Mouse (Mus musculus) forebrain, postnatal 0 days (tissue): ENCODE data around the gene Olfr283. TPM values are rescaled to one million over a fixed set of nuclear protein-coding genes. Genes with fewer than 3 reads are reported as not detected.
A peak's percentile ranks its signal among the peaks of the same experiment; 100 is the strongest.

Source experiments
- ATAC-seq: fragments of 200-750 bp; cut with Nextera tagmentation; 2 replicates; pipeline ENCODE4 v1.8.0; 2017; ENCODE audit warnings: mild to moderate bottlenecking, moderate library complexity
- DNase-seq: peaks from one replicate; pipeline ENCODE4 v3.0.0-alpha.2; 2015
- H3K27ac ChIP-seq: fragments of 300-500 bp; sonication (generic); 2 replicates; pipeline ENCODE4 v1.5.1; 2014; ENCODE audit warnings: low read depth, mild to moderate bottlenecking, antibody characterized with exemption, low read length, moderate library complexity, mixed read lengths
- H3K27me3 ChIP-seq: fragments of 300-500 bp; sonication (generic); 2 replicates; pipeline ENCODE4 v1.6.1; 2014; ENCODE audit warnings: mild to moderate bottlenecking, low read length, mixed read lengths; ENCODE audit not compliant: insufficient read depth
- H3K36me3 ChIP-seq: fragments of 300-500 bp; sonication (generic); 2 replicates; pipeline ENCODE4 v1.6.1; 2014; ENCODE audit warnings: mild to moderate bottlenecking, moderate library complexity; ENCODE audit not compliant: insufficient read depth
- H3K4me1 ChIP-seq: fragments of 300-500 bp; sonication (generic); 2 replicates; pipeline ENCODE4 v1.6.1; 2014; ENCODE audit warnings: antibody characterized with exemption; ENCODE audit not compliant: insufficient read depth
- H3K4me2 ChIP-seq: fragments of 300-500 bp; sonication (generic); 2 replicates; pipeline ENCODE4 v1.6.1; 2014; ENCODE audit warnings: low read depth, mild to moderate bottlenecking, moderate library complexity
- H3K4me3 ChIP-seq: fragments of 300-500 bp; sonication (generic); 2 replicates; pipeline ENCODE4 v1.5.1; 2014; ENCODE audit warnings: low read depth, low read length, mixed read lengths
- H3K9ac ChIP-seq: fragments of 300-500 bp; sonication (generic); 2 replicates; pipeline ENCODE4 v1.6.1; 2014; ENCODE audit warnings: mild to moderate bottlenecking
- H3K9me3 ChIP-seq: fragments of 300-500 bp; sonication (generic); 2 replicates; pipeline ENCODE4 v1.6.1; 2016; ENCODE audit warnings: low read length
- CTCF ChIP-seq: sonication (generic); IDR thresholded peaks from 2 replicates; pipeline ENCODE4 v1.5.1; 2016; ENCODE audit warnings: antibody characterized with exemption, control low read depth, low read depth
- WGBS: fragments of 180-500 bp; shearing (Covaris S2); extraction: QIAGEN DNeasy Blood & Tissue Kit; methylation state at CpG from one replicate; pipeline ENCODE4 v1.1.7; 2014; 5-methylcytosine and 5-hydroxymethylcytosine counted together
- polyA plus RNA-seq: library from polyadenylated mRNA; unstranded; fragments of >200 nt; fragmentation: Nextera tagmentation; extraction: Ambion mirVana; gene quantifications from 2 replicates; pipeline ENCODE4 v1.2.1, GENCODE M21; 2015
- total RNA-seq: library from RNA; depleted of rRNA; stranded (reverse); fragments of >200 nt; gene quantifications from 2 replicates; pipeline ENCODE4 v1.2.3, GENCODE M21; 2014; rRNA removed

Olfr283 gene
- total and polyA plus RNA-seq, 2 experiments from 2014 or later = not detected

- no peaks in the 10 kb centered on the region for H3K36me3 ChIP-seq
- no peaks in the 10 kb centered on the region for H3K4me1 ChIP-seq
- no peak overlapping the region for H3K4me3 ChIP-seq
- no peaks in the 10 kb centered on the region for H3K9me3 ChIP-seq
- no peak for TF ChIP-seq CTCF
- no peak overlapping the region for H3K9ac ChIP-seq
- 66% methylated on average over 10 of the region's 10 CpGs for WGBS
- ATAC-seq (no peak), DNase-seq (no peak)
- no peak overlapping the region for H3K27ac ChIP-seq
- no peak overlapping the region for H3K4me2 ChIP-seq
- no peaks in the 10 kb centered on the region for H3K27me3 ChIP-seq
These were observed 10.5 kb upstream of the Olfr283 start for GRCm38 (mm10) chr15:98391081-98391902.

- Histone ChIP-seq H3K9me3 (no peaks in the 10 kb centered on the region), H3K4me1 (no peaks in the 10 kb centered on the region), H3K9ac (no peak overlapping the region), H3K4me3 (no peak overlapping the region), H3K27me3 (no peaks in the 10 kb centered on the region), H3K36me3 (no peaks in the 10 kb centered on the region), H3K4me2 (no peak overlapping the region), H3K27ac (no peak overlapping the region)
- peak; percentile 60 for ATAC-seq
- TF ChIP-seq CTCF = peak; percentile 94
- peak; percentile 85 for DNase-seq
- 29% methylated on average over 7 of the region's 7 CpGs for WGBS
These were observed 9.1 kb upstream of the Olfr283 start for GRCm38 (mm10) chr15:98389796-98390195.

GRCm38 (mm10) chr15:98387621-98388020 lies 6.9 kb upstream of the Olfr283 start:
- Histone ChIP-seq H3K4me1 (no peaks in the 10 kb centered on the region), H3K9ac (no peak overlapping the region), H3K4me2 (no peak overlapping the region), H3K27me3 (no peaks in the 10 kb centered on the region), H3K4me3 (no peak overlapping the region), H3K36me3 (no peaks in the 10 kb centered on the region), H3K27ac (no peak overlapping the region), H3K9me3 (no peaks in the 10 kb centered on the region)
- 77% methylated on average over 2 of the region's 2 CpGs for WGBS
- TF ChIP-seq CTCF = no peak
- DNase-seq (no peak), ATAC-seq (no peak)

DNA sequence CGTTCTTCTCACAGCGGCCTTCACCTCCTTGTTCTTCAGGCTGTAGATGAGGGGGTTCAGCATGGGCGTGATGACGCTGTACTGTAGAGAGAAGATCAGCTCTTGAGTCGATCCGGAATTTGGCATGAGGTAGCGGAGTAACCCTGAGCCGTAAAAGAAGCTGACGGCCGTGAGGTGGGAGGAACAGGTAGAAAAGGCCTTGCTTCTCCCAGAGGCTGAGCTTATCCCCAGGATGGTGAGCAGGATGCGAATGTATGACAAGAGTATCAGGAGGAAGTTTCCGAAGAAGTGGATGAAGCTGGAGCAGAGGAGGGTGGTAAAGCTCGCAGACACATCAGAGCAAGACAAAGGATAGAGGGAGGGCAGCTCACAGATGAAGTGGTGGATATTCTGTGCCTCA lies 2.5 kb downstream of the Olfr283 start:
- Histone ChIP-seq H3K36me3 (no peaks in the 10 kb centered on the region), H3K9me3 (no peaks in the 10 kb centered on the region), H3K4me2 (no peak overlapping the region), H3K27me3 (no peaks in the 10 kb centered on the region), H3K4me3 (no peak overlapping the region), H3K4me1 (no peaks in the 10 kb centered on the region), H3K27ac (no peak overlapping the region), H3K9ac (no peak overlapping the region)
- WGBS = 95% methylated on average over 13 of the region's 13 CpGs
- DNase-seq (no peak), ATAC-seq (no peak)
- no peak for TF ChIP-seq CTCF

DNA sequence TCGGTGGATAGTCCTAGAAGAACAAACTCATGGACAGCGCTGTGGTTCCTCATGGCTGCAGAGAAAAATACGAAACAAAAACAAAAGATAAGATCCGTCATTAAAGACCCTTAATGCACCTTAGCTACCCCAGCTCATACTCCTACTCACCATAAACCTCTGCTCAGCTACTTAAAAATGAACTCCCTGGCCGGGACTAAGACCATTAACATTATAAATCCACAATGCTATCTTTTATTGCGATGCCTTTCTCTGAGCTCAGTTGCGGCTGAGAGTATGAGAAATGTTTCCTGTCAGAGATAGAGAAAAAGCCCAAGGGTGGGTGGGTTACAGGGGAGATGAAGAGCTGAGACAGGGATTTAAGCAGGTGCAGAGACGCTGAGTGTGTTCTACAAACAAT lies 39.9 kb downstream of the Olfr283 start, which contains the start of gene Olfr284:
Olfr284 (minus strand) TSS at position 101 of the 400 bp plus-strand sequence.
- H3K4me3 ChIP-seq = no peak within 1 kb of the TSS
- H3K27ac ChIP-seq = no peak within 1 kb of the TSS
- no peak for DNase-seq
- no peak within 1 kb of the TSS for H3K9ac ChIP-seq
- no peaks in the 10 kb centered on the region for H3K36me3 ChIP-seq
- no peaks in the 10 kb centered on the region for H3K4me1 ChIP-seq
- no peak for ATAC-seq
- TF ChIP-seq CTCF = no peak
- H3K9me3 ChIP-seq = no peaks in the 10 kb centered on the region
- 86% methylated on average over 8 of the region's 8 CpGs for WGBS
- H3K27me3 ChIP-seq = no peaks in the 10 kb centered on the region
- H3K4me2 ChIP-seq = no peak within 1 kb of the TSS

Other genes with a start within 250 kb of the Olfr283 start
- gene Asb8, start 215.3 kb downstream of the Olfr283 start, total RNA-seq = 46.3 and 56.9 TPM in 2 replicates
- 36.5 and 46.8 TPM in 2 replicates for gene Asb8, start 215.3 kb downstream of the Olfr283 start, polyA plus RNA-seq
- gene Ccdc184, start 213.8 kb downstream of the Olfr283 start, total RNA-seq = 50.7 and 66.0 TPM in 2 replicates
- gene Ccdc184, start 213.8 kb downstream of the Olfr283 start, polyA plus RNA-seq = 56.3 and 68.9 TPM in 2 replicates
- gene Olfr288, start 185.4 kb downstream of the Olfr283 start, total RNA-seq = not detected in 2 replicates
- gene Olfr288, start 185.4 kb downstream of the Olfr283 start, polyA plus RNA-seq = 0.10 TPM in 1 of 2 replicates, not detected in the other
- 0.08 and 0.29 TPM in 2 replicates for gene Gm44579, start 160.0 kb downstream of the Olfr283 start, total RNA-seq
- 0.15 TPM in 1 of 2 replicates, not detected in the other for gene Gm44579, start 160.0 kb downstream of the Olfr283 start, polyA plus RNA-seq
- 0.15 and 0.24 TPM in 2 replicates for gene Olfr287, start 159.9 kb downstream of the Olfr283 start, total RNA-seq
- gene Olfr287, start 159.9 kb downstream of the Olfr283 start, polyA plus RNA-seq = 0.25 and 0.45 TPM in 2 replicates
- not detected in 2 replicates for gene Olfr286, start 146.5 kb downstream of the Olfr283 start, total RNA-seq
- gene Olfr286, start 146.5 kb downstream of the Olfr283 start, polyA plus RNA-seq = not detected in 2 replicates
- gene H1fnt, start 123.7 kb downstream of the Olfr283 start, total RNA-seq = not detected in 2 replicates
- gene H1fnt, start 123.7 kb downstream of the Olfr283 start, polyA plus RNA-seq = not detected in 2 replicates
- 11.4 and 14.8 TPM in 2 replicates for gene Zfp641, start 84.8 kb downstream of the Olfr283 start, total RNA-seq
- gene Zfp641, start 84.8 kb downstream of the Olfr283 start, polyA plus RNA-seq = 3.8 and 6.6 TPM in 2 replicates
- gene Olfr285, start 63.6 kb downstream of the Olfr283 start, total RNA-seq = not detected in 2 replicates
- not detected in 2 replicates for gene Olfr285, start 63.6 kb downstream of the Olfr283 start, polyA plus RNA-seq
- 0.81 TPM in 1 of 2 replicates, not detected in the other for gene Olfr284, start 40.0 kb downstream of the Olfr283 start, total RNA-seq
- not detected in 2 replicates for gene Olfr284, start 40.0 kb downstream of the Olfr283 start, polyA plus RNA-seq
- gene Olfr282, start 50.3 kb upstream of the Olfr283 start, total RNA-seq = not detected in 2 replicates
- not detected in 2 replicates for gene Olfr282, start 50.3 kb upstream of the Olfr283 start, polyA plus RNA-seq
- gene Olfr281, start 71.6 kb upstream of the Olfr283 start, total RNA-seq = not detected in 2 replicates
- gene Olfr281, start 71.6 kb upstream of the Olfr283 start, polyA plus RNA-seq = not detected in 2 replicates
- not detected in 2 replicates for gene OR5BS1P, start 89.0 kb upstream of the Olfr283 start, total RNA-seq
- not detected in 2 replicates for gene OR5BS1P, start 89.0 kb upstream of the Olfr283 start, polyA plus RNA-seq
- not detected in 2 replicates for gene Lalba, start 101.8 kb upstream of the Olfr283 start, total RNA-seq
- not detected in 2 replicates for gene Lalba, start 101.8 kb upstream of the Olfr283 start, polyA plus RNA-seq
- gene Olfr279, start 111.5 kb upstream of the Olfr283 start, total RNA-seq = not detected in 2 replicates
- gene Olfr279, start 111.5 kb upstream of the Olfr283 start, polyA plus RNA-seq = not detected in 2 replicates
- 69.9 and 74.1 TPM in 2 replicates for gene Kansl2, start 153.3 kb upstream of the Olfr283 start, total RNA-seq
- 109 and 110 TPM in 2 replicates for gene Kansl2, start 153.3 kb upstream of the Olfr283 start, polyA plus RNA-seq
- 51.1 and 52.0 TPM in 2 replicates for gene Ccnt1, start 190.0 kb upstream of the Olfr283 start, total RNA-seq
- 35.5 and 47.0 TPM in 2 replicates for gene Ccnt1, start 190.0 kb upstream of the Olfr283 start, polyA plus RNA-seq
- not detected in 2 replicates for gene 4930415O20Rik, start 190.1 kb upstream of the Olfr283 start, total RNA-seq
- gene 4930415O20Rik, start 190.1 kb upstream of the Olfr283 start, polyA plus RNA-seq = 0.51 TPM in 1 of 2 replicates, not detected in the other
- 39.2 and 42.3 TPM in 2 replicates for gene Adcy6, start 229.1 kb upstream of the Olfr283 start, total RNA-seq
- 1.9 and 5.4 TPM in 2 replicates for gene Adcy6, start 229.1 kb upstream of the Olfr283 start, polyA plus RNA-seq
- gene Cacnb3, start 249.9 kb upstream of the Olfr283 start, total RNA-seq = 191 and 201 TPM in 2 replicates
- 133 and 139 TPM in 2 replicates for gene Cacnb3, start 249.9 kb upstream of the Olfr283 start, polyA plus RNA-seq